Mouse (Mus musculus): ENCODE measurements around the gene 1700029P11Rik. TPM values are rescaled to one million over a fixed set of nuclear protein-coding genes. Genes with fewer than 3 reads are reported as not detected.
A peak's percentile ranks its signal among the peaks of the same experiment; 100 is the strongest.
"Not testable (repeated sequence)": the region's sequence is repeated elsewhere in the genome, so short reads cannot be mapped to it uniquely, and the experiment has no call there.

Gene 1700029P11Rik
- polyA plus RNA-seq, 1 experiment = not detected

- DNase-seq (ENCODE audit: low spot score) = no peak
Measured at GRCm38 (mm10) chr15:81957598-81957997, 22.7 kb upstream of the 1700029P11Rik start.

GRCm38 (mm10) chr15:81958906-81959305 is 21.4 kb upstream of the 1700029P11Rik start:
- DNase-seq (ENCODE audit: low spot score) = no peak

- peak; percentile 86 for DNase-seq (ENCODE audit: low spot score)
Measured at GRCm38 (mm10) chr15:81960171-81961077, 19.9 kb upstream of the 1700029P11Rik start, which contains the start of gene Pmm1. Gene Pmm1, minus strand, starts transcription at chr15:81960930.

- DNase-seq (ENCODE audit: low spot score) = no peak
Measured at GRCm38 (mm10) chr15:81961078-81961451, 19.3 kb upstream of the 1700029P11Rik start.

GRCm38 (mm10) chr15:81964262-81964661 is 16.1 kb upstream of the 1700029P11Rik start:
- no peak for DNase-seq (ENCODE audit: low spot score)

- no peak for DNase-seq (ENCODE audit: low spot score)
Measured at GRCm38 (mm10) chr15:81964980-81965545, 15.3 kb upstream of the 1700029P11Rik start.

GRCm38 (mm10) chr15:81966062-81966829 is 14.1 kb upstream of the 1700029P11Rik start:
- no peak for DNase-seq (ENCODE audit: low spot score)

GRCm38 (mm10) chr15:81967821-81968220 is 12.5 kb upstream of the 1700029P11Rik start:
- DNase-seq (ENCODE audit: low spot score) = no peak

- no peak for DNase-seq (ENCODE audit: low spot score)
Measured at GRCm38 (mm10) chr15:81968447-81968846, 11.9 kb upstream of the 1700029P11Rik start.

- DNase-seq (ENCODE audit: low spot score) = no peak
Measured at GRCm38 (mm10) chr15:81969173-81969572, 11.2 kb upstream of the 1700029P11Rik start.

GRCm38 (mm10) chr15:81969635-81970034 is 10.7 kb upstream of the 1700029P11Rik start:
- not testable (repeated sequence) for DNase-seq (ENCODE audit: low spot score)

GRCm38 (mm10) chr15:81970498-81970897 is 9.8 kb upstream of the 1700029P11Rik start:
- DNase-seq (ENCODE audit: low spot score) = not testable (repeated sequence)

- DNase-seq (ENCODE audit: low spot score) = not testable (repeated sequence)
Measured at GRCm38 (mm10) chr15:81975156-81975555, 5.2 kb upstream of the 1700029P11Rik start.

GRCm38 (mm10) chr15:81982173-81982572 is 1.8 kb downstream of the 1700029P11Rik start:
- DNase-seq (ENCODE audit: low spot score) = no peak

- no peak for DNase-seq (ENCODE audit: low spot score)
Measured at GRCm38 (mm10) chr15:81985267-81986161, 5.2 kb downstream of the 1700029P11Rik start.

- no peak for DNase-seq (ENCODE audit: low spot score)
Measured at GRCm38 (mm10) chr15:81987646-81988045, 7.3 kb downstream of the 1700029P11Rik start, which contains the start of gene Xrcc6. Gene Xrcc6, plus strand, starts transcription at chr15:81987835.

- DNase-seq (ENCODE audit: low spot score) = peak; percentile 58
Measured at GRCm38 (mm10) chr15:81989371-81990062, 9.2 kb downstream of the 1700029P11Rik start.

- DNase-seq (ENCODE audit: low spot score) = no peak
Measured at GRCm38 (mm10) chr15:81990549-81990948, 10.2 kb downstream of the 1700029P11Rik start.

- DNase-seq (ENCODE audit: low spot score) = no peak
Measured at GRCm38 (mm10) chr15:81993992-81994391, 13.7 kb downstream of the 1700029P11Rik start.

GRCm38 (mm10) chr15:82004257-82004656 is 23.9 kb downstream of the 1700029P11Rik start:
- DNase-seq (ENCODE audit: low spot score) = no peak

All from urinary bladder, adult 2 months (tissue).